Mouse (Mus musculus) liver, embryonic 14.5 days (tissue): Measurements from ENCODE around the gene Rnf43. TPM values are rescaled to one million over a fixed set of nuclear protein-coding genes. Genes with fewer than 3 reads are reported as not detected.
A peak's percentile ranks its signal among the peaks of the same experiment; 100 is the strongest.

Experiments
- ATAC-seq: fragments of 200-750 bp; cut with Nextera tagmentation; 2 replicates; pipeline ENCODE4 v1.8.0; 2017; ENCODE audit warnings: moderate number of reproducible peaks, mild to moderate bottlenecking, moderate library complexity; ENCODE audit not compliant: insufficient read depth
- DNase-seq, 3 experiments: peaks; one replicate each; pipeline ENCODE4 v3.0.0-alpha.2; 2012 to 2013; ENCODE audit warnings: low read depth in 3 of 3, low spot score in 3 of 3
- H3K27ac ChIP-seq: fragments of 300-500 bp; sonication (generic); 2 replicates; pipeline ENCODE4 v1.5.1; 2014; ENCODE audit warnings: moderate library complexity, mild to moderate bottlenecking, control low read depth, inconsistent platforms
- H3K27me3 ChIP-seq: fragments of 300-500 bp; sonication (generic); 2 replicates; pipeline ENCODE4 v1.6.1; 2014; ENCODE audit warnings: mild to moderate bottlenecking, low read length, moderate library complexity; ENCODE audit not compliant: control insufficient read depth, insufficient read depth
- H3K36me3 ChIP-seq: fragments of 300-500 bp; sonication (generic); replicated peaks from 2 replicates; pipeline ENCODE4 v1.6.1; 2014; ENCODE audit warnings: low read depth; ENCODE audit not compliant: control insufficient read depth, insufficient read depth
- H3K4me1 ChIP-seq, 2 experiments: fragments of 200-500 bp in 1 of 2; fragments of 300-500 bp in 1 of 2; sonication (generic) in 1 of 2; replicated peaks; 2 replicates each; pipeline ENCODE4 v1.6.1; 2012 to 2014; ENCODE audit warnings: antibody characterized with exemption in 1 of 2, inconsistent platforms in 1 of 2, low read length in 1 of 2; ENCODE audit not compliant: control insufficient read depth in 2 of 2, insufficient read depth in 2 of 2
- H3K4me2 ChIP-seq: fragments of 300-500 bp; sonication (generic); 2 replicates; pipeline ENCODE4 v1.6.1; 2014; ENCODE audit warnings: low read depth, mild to moderate bottlenecking, control low read depth, moderate library complexity
- H3K4me3 ChIP-seq, 2 experiments: fragments of 200-500 bp in 1 of 2; fragments of 300-500 bp in 1 of 2; sonication (generic) in 1 of 2; 2 replicates each; pipeline ENCODE4 v1.5.1; 2012 to 2014; ENCODE audit warnings: low read depth in 2 of 2, low read length in 2 of 2, mild to moderate bottlenecking in 2 of 2, control low read depth in 1 of 2, inconsistent platforms in 1 of 2, moderate library complexity in 1 of 2; ENCODE audit not compliant: insufficient read depth in 1 of 2
- H3K9ac ChIP-seq: fragments of 300-500 bp; sonication (generic); replicated peaks from 2 replicates; pipeline ENCODE4 v1.6.1; 2014; ENCODE audit warnings: mild to moderate bottlenecking, control low read depth, moderate library complexity
- H3K9me3 ChIP-seq: fragments of 300-500 bp; sonication (generic); 2 replicates; pipeline ENCODE4 v1.6.1; 2016; ENCODE audit warnings: low read length, mixed read lengths; ENCODE audit not compliant: control insufficient read depth
- CTCF ChIP-seq: IDR thresholded peaks from 2 replicates; pipeline ENCODE4 v1.5.1; 2016; ENCODE audit warnings: antibody characterized with exemption, low read depth, control low read depth
- EP300 ChIP-seq: IDR thresholded peaks from 2 replicates; pipeline ENCODE4 v1.6.1; 2016; ENCODE audit warnings: antibody characterized with exemption, low read depth
- WGBS: fragments of 180-500 bp; shearing (Covaris S2); extraction: QIAGEN DNeasy Blood & Tissue Kit; methylation state at CpG from one replicate; pipeline ENCODE4 v1.1.7; 2014; ENCODE audit not compliant: insufficient replicate concordance; 5-methylcytosine and 5-hydroxymethylcytosine counted together
- polyA plus RNA-seq, 2 experiments: library from polyadenylated mRNA; depleted of rRNA in 1 of 2; stranded (reverse) in 1 of 2; unstranded in 1 of 2; fragments of >200 nt; fragmentation: Nextera tagmentation in 1 of 2; extraction: Ambion mirVana in 1 of 2; gene quantifications; 2 replicates each; pipeline versions ENCODE4 v1.2.1 to v1.2.3; 2012 to 2014

Rnf43 gene
- polyA plus RNA-seq, 2 experiments, result 3.5 to 4.5 TPM

DNA sequence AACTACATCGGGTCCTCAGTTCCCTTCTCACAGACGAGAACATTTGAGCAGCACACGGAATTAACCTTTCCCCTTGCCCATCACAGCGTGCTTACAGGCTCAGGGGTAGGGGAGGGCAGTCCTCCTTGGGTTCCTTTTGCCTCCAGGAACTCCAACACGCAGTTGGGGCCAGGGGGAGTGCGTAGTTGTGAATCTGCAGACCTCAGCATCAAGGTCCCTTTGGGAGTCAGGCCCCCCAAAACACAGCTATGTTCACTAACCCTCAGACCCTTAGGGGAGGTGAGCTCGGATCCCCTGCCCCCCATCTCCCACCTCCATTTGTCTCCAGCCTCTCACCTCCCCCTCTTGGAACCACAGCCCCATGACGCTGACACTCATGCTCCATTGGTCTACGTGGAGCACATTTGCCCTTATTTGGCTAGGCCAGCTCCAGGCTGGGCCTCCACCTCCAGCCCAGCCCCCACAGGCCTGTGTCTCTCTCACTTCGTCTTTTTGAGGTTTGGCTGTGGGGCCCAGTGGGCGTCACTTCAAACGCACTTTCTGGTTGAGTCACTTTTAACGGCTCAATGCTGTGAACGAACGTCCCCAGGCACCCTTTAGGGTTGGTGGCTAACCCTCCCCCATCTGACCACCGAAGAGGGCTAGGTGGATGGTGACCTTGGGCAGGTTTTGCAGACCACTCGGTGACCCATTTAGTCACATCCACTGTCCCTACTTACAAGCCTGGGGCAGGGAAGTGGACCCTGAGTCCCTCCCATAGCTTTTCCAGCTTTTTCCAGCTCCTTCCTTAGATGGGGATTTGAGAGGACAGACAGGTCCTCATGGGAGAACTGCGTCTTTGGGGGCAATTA lies 86.9 kb downstream of the Rnf43 start:
- H3K36me3 ChIP-seq, result peaks cover 10% of the 10 kb centered on the region
- peak overlapping the region; percentile 100 for H3K27ac ChIP-seq
- TF ChIP-seq EP300 (peak; percentile 44), CTCF (no peak; the same call in 1 of the 2 replicates)
- 5% methylated on average over 18 of the region's 18 CpGs for WGBS
- peak overlapping the region; percentile 93 for H3K9ac ChIP-seq
- peak overlapping the region; percentile 59 to 68 for H3K4me3 ChIP-seq
- peak overlapping the region; percentile 93 for H3K4me2 ChIP-seq
- H3K4me1 ChIP-seq, result peaks cover 59 to 66% of the 10 kb centered on the region in 2 experiments
- no peaks in the 10 kb centered on the region for H3K27me3 ChIP-seq
- ATAC-seq (peak; percentile 79), DNase-seq (peak; percentile 89 to 91 (median 90))
- H3K9me3 ChIP-seq, result no peaks in the 10 kb centered on the region

DNA sequence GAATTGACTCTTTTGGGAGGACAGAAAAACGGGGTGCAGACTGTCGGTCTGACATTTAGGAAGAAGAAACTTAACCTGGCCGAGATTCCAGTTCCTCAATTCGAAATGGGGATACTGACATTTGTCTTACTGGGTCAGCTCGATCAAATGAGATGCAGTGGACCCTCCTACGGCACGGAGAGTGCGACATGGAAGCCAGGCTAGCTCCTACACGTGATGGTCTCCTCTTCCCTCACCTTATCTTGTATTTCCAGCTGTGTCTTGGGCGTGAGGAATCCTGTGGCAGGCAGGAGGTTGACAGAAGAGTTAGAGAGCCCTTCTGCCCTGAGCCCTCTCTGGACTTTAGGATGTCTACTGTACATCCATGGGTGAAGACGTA lies 87.5 kb downstream of the Rnf43 start:
- H3K9ac ChIP-seq, result peak overlapping the region; percentile 93
- no peaks in the 10 kb centered on the region for H3K27me3 ChIP-seq
- peak overlapping the region; percentile 59 to 68 for H3K4me3 ChIP-seq
- no peaks in the 10 kb centered on the region for H3K9me3 ChIP-seq
- 3% methylated on average over 11 of the region's 11 CpGs for WGBS
- peaks cover 65 to 72% of the 10 kb centered on the region in 2 experiments for H3K4me1 ChIP-seq
- ATAC-seq (peak; percentile 74), DNase-seq (peak; percentile 85 to 91 (median 89))
- TF ChIP-seq EP300, result peak; percentile 87
- no peak for TF ChIP-seq CTCF
- H3K4me2 ChIP-seq, result peak overlapping the region; percentile 93
- H3K27ac ChIP-seq, result peak overlapping the region; percentile 100
- peaks cover 4% of the 10 kb centered on the region for H3K36me3 ChIP-seq

DNA sequence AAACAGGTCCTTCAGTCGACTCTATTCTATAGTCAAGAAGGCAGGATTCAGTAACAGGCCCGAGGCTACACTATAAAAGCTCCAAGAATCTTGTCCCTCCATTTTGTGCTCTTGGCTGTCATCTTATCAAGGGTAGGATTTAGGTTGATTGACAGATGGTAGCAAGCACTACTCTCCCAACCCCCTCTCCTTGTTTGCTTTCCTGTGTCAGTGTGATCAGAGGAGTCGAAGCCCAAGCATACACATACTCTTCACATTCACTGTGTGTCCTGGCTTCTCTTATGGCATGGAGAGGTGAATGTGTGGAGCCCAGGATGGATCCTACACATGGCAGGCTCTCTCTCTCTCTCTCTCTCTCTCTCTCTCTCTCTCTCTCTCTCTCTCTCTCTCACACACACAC lies 88.0 kb downstream of the Rnf43 start:
- Histone ChIP-seq H3K27me3 (no peaks in the 10 kb centered on the region), H3K4me1 (peaks cover 66 to 73% of the 10 kb centered on the region in 2 experiments), H3K4me2 (peak overlapping the region; percentile 93), H3K36me3 (no peaks in the 10 kb centered on the region; the same call in 1 of the 2 replicates), H3K27ac (peak overlapping the region; percentile 100), H3K4me3 (peak overlapping the region; percentile 59 to 68), H3K9me3 (no peaks in the 10 kb centered on the region), H3K9ac (peak overlapping the region; percentile 93)
- ATAC-seq (0 out of 2 replicates have a peak, but pooled peaks have one; percentile 5), DNase-seq (no peak)
- WGBS, result 3% methylated on average over 3 of the region's 3 CpGs
- TF ChIP-seq EP300 (no peak), CTCF (no peak)

DNA sequence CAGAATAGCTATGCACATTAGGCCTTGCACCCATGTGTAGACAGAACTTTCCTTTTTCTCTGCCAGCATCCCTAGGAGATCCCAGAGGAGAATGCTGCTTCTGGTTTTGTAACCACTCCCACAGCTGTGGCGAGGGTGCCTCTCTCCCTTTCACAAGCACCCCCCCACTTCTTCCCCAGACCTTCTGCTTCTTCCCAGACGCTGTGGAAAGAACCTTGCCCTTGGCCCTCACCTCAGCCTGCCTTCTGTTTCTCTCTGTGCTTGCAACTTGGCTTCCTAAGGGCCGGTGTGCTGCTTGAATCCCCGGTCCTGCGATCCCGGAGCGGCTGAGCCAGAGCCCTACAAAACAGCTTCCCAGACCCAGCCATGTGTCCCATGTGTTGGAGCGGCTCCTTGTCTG lies 88.5 kb downstream of the Rnf43 start:
- TF ChIP-seq CTCF, result no peak
- WGBS, result 18% methylated on average over 8 of the region's 8 CpGs
- ATAC-seq (no peak), DNase-seq (no peak)
- Histone ChIP-seq H3K27ac (peak overlapping the region; percentile 100), H3K36me3 (no peaks in the 10 kb centered on the region; the same call in 1 of the 2 replicates), H3K4me2 (peak overlapping the region; percentile 93), H3K4me1 (peaks cover 66 to 73% of the 10 kb centered on the region in 2 experiments), H3K27me3 (no peaks in the 10 kb centered on the region), H3K9me3 (no peaks in the 10 kb centered on the region), H3K4me3 (peak overlapping the region; percentile 4 to 59), H3K9ac (peak overlapping the region; percentile 93)

DNA sequence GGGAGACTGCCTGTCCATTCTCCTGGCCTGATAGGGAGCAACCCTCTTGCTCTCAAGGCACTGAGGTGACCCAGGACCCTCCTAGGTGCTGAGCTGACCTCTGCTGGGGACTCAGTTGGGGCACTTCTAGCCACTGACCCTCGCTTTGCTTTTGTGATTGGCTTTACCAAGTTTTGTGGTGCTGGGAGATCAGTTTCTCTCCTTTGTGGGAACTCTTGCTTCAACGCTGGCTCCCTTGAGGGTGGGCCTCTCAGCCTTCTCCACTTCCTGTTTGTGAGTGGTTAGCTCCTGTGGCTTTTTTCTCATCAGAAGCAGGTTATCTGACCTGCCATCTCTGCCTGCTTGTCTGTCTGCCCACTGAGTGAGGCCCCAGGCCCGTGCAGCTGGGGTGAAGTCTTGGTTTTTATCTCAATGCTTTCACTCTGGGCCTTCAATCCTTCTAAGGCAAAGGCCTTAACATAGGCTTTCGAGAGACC lies 89.0 kb downstream of the Rnf43 start:
- H3K9ac ChIP-seq, result peak overlapping the region; percentile 93
- TF ChIP-seq CTCF (no peak), EP300 (peak; percentile 64; the same call in 1 of the 2 replicates)
- peaks cover 4% of the 10 kb centered on the region for H3K36me3 ChIP-seq
- peaks cover 66 to 73% of the 10 kb centered on the region in 2 experiments for H3K4me1 ChIP-seq
- H3K4me3 ChIP-seq, result peak overlapping the region; percentile 8 to 59
- H3K9me3 ChIP-seq, result no peaks in the 10 kb centered on the region
- ATAC-seq, result peak; percentile 1; the same call in 1 of the 2 replicates
- no peaks in the 10 kb centered on the region for H3K27me3 ChIP-seq
- H3K27ac ChIP-seq, result peak overlapping the region; percentile 100
- WGBS, result 4% methylated on average over 4 of the region's 4 CpGs
- DNase-seq, result no peak
- H3K4me2 ChIP-seq, result peak overlapping the region; percentile 93
